Mouse (Mus musculus): ENCODE measurements around the gene Nupr1.

- TF ChIP-seq POLR2A (IDR thresholded peaks at IDR 0.05; ENCODE audit: extremely low read depth, insufficient read depth, low read length) (no peak), CTCF (IDR thresholded peaks at IDR 0.05; ENCODE audit: low read depth, low read length) (no peak)
These were observed 44.4 kb upstream of the Nupr1 start for GRCm38 (mm10) chr7:126675104-126675503.

All from liver, adult 2 months (tissue).